Mouse (Mus musculus) embryo, embryonic 11 days (tissue): ENCODE measurements around the gene Fstl1.
A peak's percentile ranks its signal among the peaks of the same experiment; 100 is the strongest.

Source experiments
- DNase-seq: peaks from one replicate; pipeline ENCODE4 v3.0.0-alpha.2; 2015

Fstl1 gene

GRCm38 (mm10) chr16:37776860-37777651 is at the start of gene Fstl1:
Gene Fstl1, plus strand, starts transcription at chr16:37776873.
- DNase-seq, result peak; percentile 87

DNA sequence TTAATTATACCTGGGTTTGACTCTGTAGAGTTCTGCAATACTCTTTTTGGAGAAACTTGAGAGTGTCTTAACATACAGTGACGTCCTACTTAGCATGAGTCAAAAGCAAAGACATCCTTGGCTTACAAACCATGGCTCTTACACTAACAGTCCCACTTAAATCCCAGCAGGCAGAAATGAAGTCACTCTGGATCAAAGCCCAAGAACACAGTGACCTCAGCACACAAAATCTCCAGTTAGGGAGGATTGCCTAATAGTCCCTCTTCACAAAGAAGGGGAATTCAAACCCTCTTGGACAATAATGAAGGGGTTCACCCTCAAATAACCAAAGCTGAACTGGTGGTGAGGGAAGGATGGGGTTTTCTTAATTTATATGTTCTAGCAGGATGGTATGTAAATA is 48.0 kb upstream of the Fstl1 start:
- DNase-seq, result no peak

- no peak for DNase-seq
Measured at GRCm38 (mm10) chr16:37729381-37730150, 47.1 kb upstream of the Fstl1 start.

GRCm38 (mm10) chr16:37730293-37730835 is 46.3 kb upstream of the Fstl1 start:
- no peak for DNase-seq

- DNase-seq, result no peak
Measured at GRCm38 (mm10) chr16:37731431-37731830, 45.2 kb upstream of the Fstl1 start.

GRCm38 (mm10) chr16:37732023-37732761 is 44.5 kb upstream of the Fstl1 start:
- DNase-seq, result peak; percentile 46

- no peak for DNase-seq
Measured at GRCm38 (mm10) chr16:37740076-37740475, 36.6 kb upstream of the Fstl1 start.

DNA sequence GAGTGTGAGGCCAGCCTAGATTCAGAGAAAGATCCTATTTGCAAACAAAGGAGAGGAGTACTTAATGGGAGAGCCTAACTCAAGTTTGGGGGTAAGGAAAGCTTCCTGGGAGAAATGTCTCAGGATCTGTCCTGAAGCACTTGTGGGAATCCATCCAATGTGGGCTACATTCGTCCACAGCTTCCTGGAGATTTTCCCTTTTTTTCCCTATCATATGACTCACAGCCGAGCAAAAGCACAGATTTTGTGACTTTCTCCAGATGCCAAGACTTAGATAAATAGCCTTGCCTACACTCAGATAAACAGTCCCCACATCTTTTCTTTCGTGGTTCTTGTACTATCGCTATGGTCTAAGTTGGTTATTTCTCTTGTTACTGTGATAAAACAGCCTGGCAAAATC is 34.4 kb upstream of the Fstl1 start:
- DNase-seq, result no peak

- DNase-seq, result peak; percentile 40
Measured at GRCm38 (mm10) chr16:37752876-37753275, 23.8 kb upstream of the Fstl1 start.

- peak; percentile 52 for DNase-seq
Measured at GRCm38 (mm10) chr16:37753809-37754208, 22.9 kb upstream of the Fstl1 start.

GRCm38 (mm10) chr16:37754483-37754882 is 22.2 kb upstream of the Fstl1 start:
- no peak for DNase-seq

DNA sequence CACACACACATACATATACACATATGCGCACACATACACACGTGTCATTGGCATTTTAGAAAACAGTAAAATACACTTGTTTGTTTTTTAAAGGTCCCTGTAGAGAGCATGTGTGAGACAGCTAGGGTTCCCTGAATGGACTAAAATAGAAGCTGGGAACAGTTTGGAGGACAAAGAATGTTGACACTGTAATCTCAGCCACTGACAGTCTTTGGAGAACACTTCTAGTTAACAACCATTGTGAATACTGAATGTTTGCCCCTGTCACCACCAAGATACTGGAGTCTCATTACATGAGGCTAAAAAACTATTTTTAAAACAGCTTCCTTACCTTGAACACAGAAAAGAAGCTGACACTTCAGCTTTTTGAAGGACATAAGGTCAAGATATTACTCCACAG is 19.4 kb upstream of the Fstl1 start:
- no peak for DNase-seq

DNA sequence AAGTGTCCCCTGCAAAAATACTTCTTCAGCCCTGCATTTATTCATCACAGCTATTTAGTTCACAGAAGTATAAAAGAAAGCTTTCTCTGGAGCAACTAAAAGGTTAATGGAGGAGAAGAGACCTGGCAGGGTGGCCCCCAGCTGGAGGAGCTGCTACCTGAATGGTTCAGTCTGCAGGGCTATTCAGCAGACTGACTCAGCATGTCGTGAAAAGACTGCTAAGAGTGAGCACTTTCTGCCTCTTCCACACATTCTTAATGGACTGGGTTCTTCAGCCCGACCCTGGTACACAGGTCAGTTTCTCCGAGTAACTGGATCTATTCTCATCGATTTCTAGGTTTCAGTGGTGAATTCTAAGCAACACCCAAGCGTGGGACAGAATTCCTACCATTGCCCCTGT is 12.9 kb upstream of the Fstl1 start:
- DNase-seq, result no peak

DNA sequence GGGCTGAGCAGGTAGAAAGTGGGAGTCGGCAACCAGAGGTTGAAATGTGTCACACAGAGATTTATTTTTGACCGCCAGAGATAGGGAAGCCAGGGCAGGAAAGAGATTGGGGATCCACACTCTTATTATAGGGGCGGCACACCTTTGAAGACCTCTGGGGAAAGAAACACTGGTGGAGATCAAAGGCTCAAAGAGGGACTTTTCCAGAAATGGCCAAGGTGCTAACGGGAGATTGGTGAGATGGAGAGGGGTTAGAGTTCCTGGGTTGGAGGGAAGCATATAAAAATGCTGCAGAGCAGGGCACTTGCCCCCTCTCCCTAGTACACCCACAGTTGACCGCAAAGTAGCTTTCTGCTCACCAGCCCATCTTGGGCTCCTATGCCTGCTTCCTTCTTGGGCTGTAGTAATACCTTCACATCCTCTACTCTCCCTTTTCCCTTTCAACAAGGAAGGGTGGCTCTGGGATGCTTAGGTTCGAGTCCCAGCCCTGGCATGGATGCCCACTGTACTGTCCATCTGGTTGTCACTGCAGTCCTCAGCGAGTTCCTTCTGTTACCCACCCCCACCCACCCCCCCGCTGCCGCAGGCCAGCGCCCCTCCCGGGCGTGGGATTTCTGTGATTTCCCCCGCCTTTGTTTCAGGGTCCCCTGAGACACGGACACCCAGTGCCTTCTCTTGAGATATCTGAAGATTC is 360 bp upstream of the Fstl1 start:
- no peak for DNase-seq

GRCm38 (mm10) chr16:37777796-37778475 is 1.3 kb downstream of the Fstl1 start:
- peak; percentile 61 for DNase-seq

DNA sequence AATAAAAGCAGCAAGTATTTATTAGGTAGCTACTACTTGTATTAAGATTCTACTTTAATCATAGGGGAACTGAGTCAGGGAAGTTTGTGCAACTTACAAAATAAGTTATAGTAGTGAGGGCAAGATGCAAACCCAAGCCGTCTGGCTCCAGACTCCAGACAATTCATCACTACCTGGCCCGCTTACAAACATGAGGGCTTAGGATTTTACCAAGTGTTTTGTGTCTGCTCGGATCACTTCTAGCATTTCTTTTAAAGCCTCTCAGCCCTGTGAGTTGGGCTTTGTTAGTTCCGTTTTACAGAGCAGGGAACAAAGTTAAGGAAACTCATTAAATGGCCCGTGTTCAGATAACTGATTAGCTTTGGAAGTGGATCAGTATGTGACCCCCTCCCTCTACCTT is 1.9 kb downstream of the Fstl1 start:
- no peak for DNase-seq

DNA sequence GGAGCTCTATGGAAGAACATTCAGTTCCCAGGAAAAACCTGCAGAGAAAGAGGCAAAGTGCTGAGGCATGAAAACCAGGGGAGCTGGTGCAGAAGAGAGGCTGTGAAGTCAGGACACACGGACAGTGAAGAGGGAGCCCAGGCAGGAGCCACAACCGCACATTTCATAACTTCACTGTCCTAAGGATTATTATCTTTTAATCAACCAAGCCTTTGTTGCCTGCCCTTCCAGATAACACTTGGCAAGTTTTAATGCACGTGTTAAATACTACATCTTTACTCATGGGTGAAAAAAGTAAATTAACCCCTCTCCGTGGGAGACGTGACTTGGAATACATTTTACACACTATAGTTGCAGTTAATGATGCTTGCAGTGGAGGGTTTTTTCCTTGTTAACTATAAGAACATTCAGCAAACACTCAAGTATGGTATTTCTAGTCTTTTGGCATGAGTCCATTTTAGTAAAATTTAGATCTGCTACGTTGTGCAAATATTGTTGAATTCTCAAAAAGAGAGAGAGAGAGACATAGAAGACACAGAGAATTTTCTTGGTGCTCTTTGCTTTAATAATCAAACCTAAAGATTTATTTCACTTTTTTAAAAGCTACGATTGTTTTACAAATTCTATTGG is 3.1 kb downstream of the Fstl1 start:
- DNase-seq, result no peak

- DNase-seq, result no peak
Measured at GRCm38 (mm10) chr16:37780386-37780785, 3.7 kb downstream of the Fstl1 start.

DNA sequence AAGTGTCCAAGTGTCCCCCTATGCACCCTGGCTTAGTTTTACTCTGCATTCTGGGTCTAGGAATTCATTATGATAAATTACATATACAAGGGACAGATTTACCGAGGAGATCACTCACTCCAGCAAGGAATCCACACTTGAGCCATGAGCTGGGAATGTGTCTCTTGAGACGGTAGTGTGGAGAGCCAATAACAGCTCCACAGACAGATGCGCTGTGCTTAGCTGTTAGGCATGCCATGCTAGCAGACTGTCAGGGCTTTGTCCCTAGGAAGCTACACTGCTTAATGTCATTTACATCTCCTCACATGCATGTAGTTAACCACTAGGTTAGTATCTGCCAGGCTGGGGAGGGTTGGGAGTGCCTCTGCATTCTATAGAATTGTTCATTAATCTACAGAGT is 4.2 kb downstream of the Fstl1 start:
- no peak for DNase-seq

DNA sequence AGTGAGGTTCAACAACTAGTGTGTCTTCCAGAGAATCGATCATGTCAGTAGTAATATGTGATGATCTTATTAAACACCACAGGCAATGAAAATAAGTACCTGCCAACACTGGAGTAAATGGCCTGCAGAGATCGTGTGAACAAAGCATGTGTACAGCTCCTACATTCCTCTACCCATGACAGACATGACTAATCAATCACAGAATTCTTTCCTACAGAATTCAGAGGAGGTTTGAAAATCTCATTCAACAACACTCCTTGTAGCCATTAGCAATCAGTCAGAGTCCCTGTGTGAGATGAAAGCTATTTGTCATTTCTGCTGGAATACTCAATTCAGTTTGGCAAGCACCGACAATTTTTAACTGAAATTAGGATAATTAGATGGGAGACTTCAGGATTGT is 7.9 kb downstream of the Fstl1 start:
- no peak for DNase-seq

DNA sequence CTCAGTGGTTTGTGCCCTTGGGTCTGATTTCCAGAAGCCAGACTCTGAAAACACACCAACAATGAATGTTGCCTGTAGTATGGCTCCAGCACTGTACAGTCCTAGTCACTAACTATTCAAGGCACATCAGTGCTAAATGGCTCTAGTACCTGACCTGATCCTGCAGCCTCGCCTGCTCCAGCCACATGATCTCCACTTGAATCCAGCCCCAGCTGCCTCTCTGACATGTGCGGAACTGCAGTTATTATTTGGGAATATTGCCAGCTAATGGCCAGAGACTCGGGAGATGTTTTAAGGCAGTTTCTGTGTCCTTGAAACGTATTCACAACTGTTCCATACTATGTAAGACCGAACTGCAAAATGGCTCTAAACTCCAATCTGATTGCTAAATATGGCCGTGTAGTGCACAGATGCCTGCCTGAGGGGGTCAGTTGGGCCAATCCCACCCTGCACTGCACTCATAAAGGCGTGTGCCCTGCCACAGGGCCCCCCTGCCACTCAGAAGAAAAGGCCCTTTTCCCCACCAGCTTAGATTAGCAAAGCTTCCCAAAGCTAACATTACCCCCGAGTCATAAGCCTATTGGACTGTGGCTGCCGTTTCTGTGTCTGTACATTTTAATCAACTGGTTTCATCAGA is 11.0 kb downstream of the Fstl1 start:
- DNase-seq, result peak; percentile 37
